Mouse (Mus musculus) ES-E14 (cell line): ENCODE measurements around the gene Syt8.

ENCODE experiments used
- CHD2 ChIP-seq: IDR thresholded peaks from 2 replicates; pipeline ENCODE4 v1.6.1; 2014; ENCODE audit warnings: mild to moderate bottlenecking, low read depth, low read length, inconsistent platforms
- HCFC1 ChIP-seq: IDR thresholded peaks from 2 replicates; pipeline ENCODE4 v1.6.1; 2012; ENCODE audit warnings: low read length, inconsistent platforms, borderline replicate concordance; ENCODE audit not compliant: insufficient read depth
- MAFK ChIP-seq: IDR thresholded peaks from 2 replicates; pipeline ENCODE4 v1.6.1; 2014; ENCODE audit warnings: mild to moderate bottlenecking, low read depth, low read length, inconsistent platforms; ENCODE audit not compliant: insufficient read depth
- ZC3H11A ChIP-seq: IDR thresholded peaks from 2 replicates; pipeline ENCODE4 v1.6.1; 2012; ENCODE audit warnings: low read depth, mild to moderate bottlenecking, inconsistent platforms, low read length, borderline replicate concordance
- ZNF384 ChIP-seq: IDR thresholded peaks from 2 replicates; pipeline ENCODE4 v1.6.1; 2012; ENCODE audit warnings: low read depth, low read length, inconsistent platforms

DNA sequence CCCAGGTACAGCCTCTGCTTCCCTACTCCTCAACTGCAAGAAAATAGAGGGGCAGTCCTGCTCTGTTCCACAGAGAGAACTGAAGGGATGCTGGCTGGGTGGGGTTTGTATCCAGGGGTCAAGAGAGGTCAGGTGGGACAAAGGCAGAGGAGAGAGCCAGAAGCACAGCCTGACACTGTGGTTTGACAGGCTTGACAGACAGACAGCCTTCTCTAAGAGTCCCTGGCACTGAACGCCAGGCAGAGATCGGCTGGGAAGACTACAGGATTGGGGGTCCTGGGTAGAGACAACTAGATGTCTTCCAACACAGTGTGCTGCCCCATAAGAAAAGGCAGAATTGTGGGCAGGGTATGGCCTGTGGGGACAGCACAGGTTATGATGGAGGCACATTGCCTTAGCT lies 43.9 kb downstream of the Syt8 start:
- TF ChIP-seq ZNF384 (no peak), CHD2 (no peak), ZC3H11A (no peak), MAFK (no peak), HCFC1 (no peak)
